Mouse (Mus musculus): ENCODE data around the gene Pbx1.
A peak's percentile ranks its signal among the peaks of the same experiment; 100 is the strongest.

GRCm38 (mm10) chr1:168093044-168093443, 339.0 kb downstream of the Pbx1 start:
- TF ChIP-seq CTCF (IDR thresholded peaks at IDR 0.05; ENCODE audit: low read depth) (peak; percentile 62), EP300 (IDR thresholded peaks at IDR 0.05; ENCODE audit: low read depth) (no peak)
